Mouse (Mus musculus): ENCODE data around the gene Klra17. TPM values are rescaled to one million over a fixed set of nuclear protein-coding genes. Genes with fewer than 3 reads are reported as not detected.
"Not testable (repeated sequence)": the region's sequence is repeated elsewhere in the genome, so short reads cannot be mapped to it uniquely, and the experiment has no call there.

The Klra17 gene
- not detected in 2 replicates for polyA plus RNA-seq (2014; fragmentation: Nextera tagmentation; extraction: Ambion mirVana)

DNA sequence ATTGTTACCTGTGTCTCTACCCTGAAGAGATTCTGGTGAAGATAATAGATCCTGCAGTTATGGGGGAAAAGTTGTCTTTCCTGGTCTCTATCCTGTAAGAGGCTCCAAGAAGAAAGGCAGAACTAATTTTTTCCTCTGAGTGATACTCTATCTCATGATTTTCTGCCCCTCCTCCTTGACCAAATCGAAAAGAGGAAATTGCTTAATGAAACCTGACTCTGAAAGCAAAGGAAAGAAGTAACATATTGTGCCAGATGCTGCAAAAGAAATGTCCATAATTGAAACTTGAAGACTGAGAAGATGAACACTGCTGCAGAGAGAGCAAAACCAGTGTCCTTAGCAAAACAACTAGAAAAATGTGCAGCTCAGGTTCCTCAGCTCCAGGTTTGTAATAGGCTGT lies at the start of gene Klra17:
Gene Klra17, minus strand, starts transcription at position 124 of the 400 bp plus-strand sequence.
- Histone ChIP-seq H3K4me1 (ENCODE audit: control insufficient read depth, insufficient read depth, low read length) (no peaks in the 10 kb centered on the region), H3K4me3 (ENCODE audit: low read depth, low read length) (no peak within 1 kb of the TSS), H3K27ac (ENCODE audit: low read depth, low read length) (no peak within 1 kb of the TSS), H3K9ac (ENCODE audit: low read depth, low read length) (no peak within 1 kb of the TSS), H3K36me3 (ENCODE audit: control insufficient read depth, insufficient read depth, low read length) (no peaks in the 10 kb centered on the region), H3K27me3 (ENCODE audit: control insufficient read depth, insufficient read depth, low read length) (no peaks in the 10 kb centered on the region), H3K4me2 (no peak within 1 kb of the TSS), H3K9me3 (replicated peaks; ENCODE audit: control insufficient read depth, low read length) (0 out of 2 replicates have a peak, but pooled peaks cover 4% of the 10 kb centered on the region)
- ATAC-seq (replicated peaks; ENCODE audit: insufficient number of reproducible peaks, low FRiP score, low TSS enrichment), result no peak
- 58% methylated on average over 1 of the region's 1 CpGs for WGBS (ENCODE audit: insufficient replicate concordance)

DNA sequence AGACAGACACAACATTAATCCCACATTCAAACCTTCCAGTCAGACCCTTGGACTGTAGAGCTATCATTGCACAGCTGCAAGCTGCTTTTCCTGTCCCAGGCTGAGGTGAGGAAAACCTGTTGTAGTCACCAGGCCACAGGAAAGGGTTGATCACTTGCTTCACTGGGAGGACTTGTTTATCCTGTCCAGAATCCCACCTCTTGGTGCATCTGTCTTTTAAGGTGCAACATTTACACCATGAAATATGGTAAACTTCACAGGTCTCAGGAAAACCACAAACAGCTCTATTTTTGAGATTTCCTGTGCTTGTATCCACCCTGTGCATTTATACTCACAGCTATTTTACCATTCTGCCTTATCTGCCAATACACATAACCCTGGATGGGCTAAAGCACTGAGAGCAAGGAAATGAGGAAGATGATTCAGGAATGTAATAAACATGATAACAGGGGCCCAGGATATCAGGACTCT lies 41.0 kb upstream of the Klra17 start, which contains the start of gene Klra5:
Gene Klra5, minus strand, starts transcription at position 175 of the 471 bp plus-strand sequence.
- H3K4me3 ChIP-seq (ENCODE audit: low read depth, low read length); H3K27me3 ChIP-seq (ENCODE audit: control insufficient read depth, insufficient read depth, low read length); ATAC-seq (replicated peaks; ENCODE audit: insufficient number of reproducible peaks, low FRiP score, low TSS enrichment); H3K4me2 ChIP-seq; H3K9ac ChIP-seq (ENCODE audit: low read depth, low read length); H3K27ac ChIP-seq (ENCODE audit: low read depth, low read length); H3K9me3 ChIP-seq (replicated peaks; ENCODE audit: control insufficient read depth, low read length); H3K36me3 ChIP-seq (ENCODE audit: control insufficient read depth, insufficient read depth, low read length); H3K4me1 ChIP-seq (ENCODE audit: control insufficient read depth, insufficient read depth, low read length): not testable (repeated sequence)

DNA sequence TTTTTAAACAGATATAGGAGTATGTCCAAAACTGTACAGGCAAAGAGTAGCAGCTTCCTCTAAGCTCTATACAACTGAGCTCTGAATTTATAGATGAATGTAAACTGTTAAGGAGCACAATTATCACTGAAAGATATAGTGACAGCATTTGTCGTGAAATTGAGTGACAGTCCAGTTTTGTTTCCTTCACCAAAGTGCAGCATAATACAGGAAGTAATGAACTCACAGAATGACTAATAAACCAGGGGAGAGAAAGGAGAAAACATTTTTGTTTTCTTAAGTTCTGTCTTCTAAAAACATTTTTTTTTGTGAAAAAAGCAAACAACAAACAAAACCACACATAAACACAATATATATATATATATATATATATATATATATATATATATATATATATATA lies 40.5 kb upstream of the Klra17 start:
- no peak for ATAC-seq (replicated peaks; ENCODE audit: insufficient number of reproducible peaks, low FRiP score, low TSS enrichment)
- Histone ChIP-seq H3K27ac (ENCODE audit: low read depth, low read length) (no peak overlapping the region), H3K9ac (ENCODE audit: low read depth, low read length) (no peak overlapping the region), H3K4me2 (no peak overlapping the region), H3K36me3 (ENCODE audit: control insufficient read depth, insufficient read depth, low read length) (no peaks in the 10 kb centered on the region), H3K4me1 (ENCODE audit: control insufficient read depth, insufficient read depth, low read length) (no peaks in the 10 kb centered on the region), H3K4me3 (ENCODE audit: low read depth, low read length) (no peak overlapping the region), H3K27me3 (ENCODE audit: control insufficient read depth, insufficient read depth, low read length) (no peaks in the 10 kb centered on the region), H3K9me3 (replicated peaks; ENCODE audit: control insufficient read depth, low read length) (peaks cover 5% of the 10 kb centered on the region; the same call in 1 of the 2 replicates)
- 71% methylated on average over 1 of the region's 1 CpGs for WGBS (ENCODE audit: insufficient replicate concordance)

DNA sequence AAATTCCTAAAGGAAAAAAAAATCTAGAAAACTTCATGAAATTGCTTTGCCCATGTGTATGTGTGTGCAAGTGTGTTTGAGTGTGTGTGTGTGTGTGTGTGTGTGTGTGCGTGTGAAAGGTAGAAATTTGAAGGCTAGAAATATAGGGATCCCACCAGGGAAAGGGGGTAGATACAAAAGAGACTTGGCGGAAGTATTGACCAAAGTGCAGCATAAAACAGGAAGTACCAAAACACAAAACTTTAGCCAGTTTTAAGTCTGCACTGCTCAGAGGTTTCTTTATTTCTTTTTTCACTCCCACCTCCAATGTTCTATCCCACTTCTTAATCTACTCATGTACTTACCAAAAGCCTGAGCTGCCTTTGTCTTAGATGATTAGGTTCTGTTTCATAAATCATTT lies 6.1 kb upstream of the Klra17 start:
- ATAC-seq (replicated peaks; ENCODE audit: insufficient number of reproducible peaks, low FRiP score, low TSS enrichment), result no peak
- Histone ChIP-seq H3K27me3 (ENCODE audit: control insufficient read depth, insufficient read depth, low read length) (no peaks in the 10 kb centered on the region), H3K27ac (ENCODE audit: low read depth, low read length) (no peak overlapping the region), H3K9me3 (replicated peaks; ENCODE audit: control insufficient read depth, low read length) (peaks cover 7% of the 10 kb centered on the region; the same call in 1 of the 2 replicates), H3K9ac (ENCODE audit: low read depth, low read length) (no peak overlapping the region), H3K4me3 (ENCODE audit: low read depth, low read length) (no peak overlapping the region), H3K4me2 (no peak overlapping the region), H3K4me1 (ENCODE audit: control insufficient read depth, insufficient read depth, low read length) (no peaks in the 10 kb centered on the region), H3K36me3 (ENCODE audit: control insufficient read depth, insufficient read depth, low read length) (no peaks in the 10 kb centered on the region)
- 72% methylated on average over 2 of the region's 2 CpGs for WGBS (ENCODE audit: insufficient replicate concordance)

GRCm38 (mm10) chr6:129862349-129862748 lies 14.1 kb downstream of the Klra17 start, which contains the start of gene Gm17631:
Gm17631 (plus strand) TSS chr6:129862649.
- H3K4me2 ChIP-seq; H3K9me3 ChIP-seq (replicated peaks; ENCODE audit: control insufficient read depth, low read length); H3K27me3 ChIP-seq (ENCODE audit: control insufficient read depth, insufficient read depth, low read length); H3K27ac ChIP-seq (ENCODE audit: low read depth, low read length); H3K4me3 ChIP-seq (ENCODE audit: low read depth, low read length); H3K4me1 ChIP-seq (ENCODE audit: control insufficient read depth, insufficient read depth, low read length); H3K9ac ChIP-seq (ENCODE audit: low read depth, low read length); ATAC-seq (replicated peaks; ENCODE audit: insufficient number of reproducible peaks, low FRiP score, low TSS enrichment); H3K36me3 ChIP-seq (ENCODE audit: control insufficient read depth, insufficient read depth, low read length): not testable (repeated sequence)
- no CpG with 5 or more reads among the region's 3 CpGs for WGBS (ENCODE audit: insufficient replicate concordance)

GRCm38 (mm10) chr6:129825559-129825958 lies 50.9 kb downstream of the Klra17 start:
- H3K4me1 ChIP-seq (ENCODE audit: control insufficient read depth, insufficient read depth, low read length), result no peaks in the 10 kb centered on the region
- 76% methylated on average over 1 of the region's 1 CpGs for WGBS (ENCODE audit: insufficient replicate concordance)
- H3K4me3 ChIP-seq (ENCODE audit: low read depth, low read length), result no peak overlapping the region
- no peaks in the 10 kb centered on the region for H3K36me3 ChIP-seq (ENCODE audit: control insufficient read depth, insufficient read depth, low read length)
- H3K27ac ChIP-seq (ENCODE audit: low read depth, low read length), result no peak overlapping the region
- H3K4me2 ChIP-seq, result no peak overlapping the region
- no peaks in the 10 kb centered on the region; the same call in 1 of the 2 replicates for H3K9me3 ChIP-seq (replicated peaks; ENCODE audit: control insufficient read depth, low read length)
- no peak for ATAC-seq (replicated peaks; ENCODE audit: insufficient number of reproducible peaks, low FRiP score, low TSS enrichment)
- no peaks in the 10 kb centered on the region for H3K27me3 ChIP-seq (ENCODE audit: control insufficient read depth, insufficient read depth, low read length)
- H3K9ac ChIP-seq (ENCODE audit: low read depth, low read length), result no peak overlapping the region

- H3K4me3 ChIP-seq (ENCODE audit: low read depth, low read length), result no peak overlapping the region
- ATAC-seq (replicated peaks; ENCODE audit: insufficient number of reproducible peaks, low FRiP score, low TSS enrichment), result no peak
- no peak overlapping the region for H3K9ac ChIP-seq (ENCODE audit: low read depth, low read length)
- H3K36me3 ChIP-seq (ENCODE audit: control insufficient read depth, insufficient read depth, low read length), result no peaks in the 10 kb centered on the region
- H3K27ac ChIP-seq (ENCODE audit: low read depth, low read length), result no peak overlapping the region
- no peaks in the 10 kb centered on the region for H3K27me3 ChIP-seq (ENCODE audit: control insufficient read depth, insufficient read depth, low read length)
- 83% methylated on average over 1 of the region's 1 CpGs for WGBS (ENCODE audit: insufficient replicate concordance)
- no peaks in the 10 kb centered on the region; the same call in 1 of the 2 replicates for H3K9me3 ChIP-seq (replicated peaks; ENCODE audit: control insufficient read depth, low read length)
- H3K4me1 ChIP-seq (ENCODE audit: control insufficient read depth, insufficient read depth, low read length), result no peaks in the 10 kb centered on the region
- no peak overlapping the region for H3K4me2 ChIP-seq
These were observed 52.5 kb downstream of the Klra17 start for GRCm38 (mm10) chr6:129824004-129824403.

- no peak overlapping the region for H3K9ac ChIP-seq (ENCODE audit: low read depth, low read length)
- no peak overlapping the region for H3K27ac ChIP-seq (ENCODE audit: low read depth, low read length)
- 55% methylated on average over 3 of the region's 3 CpGs for WGBS (ENCODE audit: insufficient replicate concordance)
- H3K4me1 ChIP-seq (ENCODE audit: control insufficient read depth, insufficient read depth, low read length), result no peaks in the 10 kb centered on the region
- H3K27me3 ChIP-seq (ENCODE audit: control insufficient read depth, insufficient read depth, low read length), result no peaks in the 10 kb centered on the region
- no peaks in the 10 kb centered on the region; the same call in 1 of the 2 replicates for H3K9me3 ChIP-seq (replicated peaks; ENCODE audit: control insufficient read depth, low read length)
- no peak overlapping the region for H3K4me3 ChIP-seq (ENCODE audit: low read depth, low read length)
- no peak overlapping the region for H3K4me2 ChIP-seq
- H3K36me3 ChIP-seq (ENCODE audit: control insufficient read depth, insufficient read depth, low read length), result no peaks in the 10 kb centered on the region
- ATAC-seq (replicated peaks; ENCODE audit: insufficient number of reproducible peaks, low FRiP score, low TSS enrichment), result no peak
These were observed 58.7 kb downstream of the Klra17 start for GRCm38 (mm10) chr6:129817731-129818130.

DNA sequence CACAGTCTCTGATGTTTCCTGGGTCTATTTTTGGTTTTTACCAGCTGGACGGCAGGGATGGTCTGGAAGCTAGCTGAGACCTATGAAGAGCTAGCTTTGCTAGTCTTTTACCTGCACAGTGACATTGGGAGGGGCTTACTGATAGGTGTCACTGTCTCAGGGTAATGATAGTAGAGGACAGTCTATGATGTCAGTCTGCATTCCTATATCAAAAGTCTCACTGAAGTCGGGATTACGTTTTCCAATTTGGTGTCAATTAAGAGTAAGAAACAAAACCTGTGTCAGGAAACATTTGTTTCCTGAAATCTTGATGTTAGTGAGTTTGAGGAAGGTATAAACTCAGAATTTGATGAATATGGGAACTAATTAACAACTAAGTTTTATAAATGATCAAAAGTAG lies 92.3 kb downstream of the Klra17 start, which contains the start of gene Gm156:
Gene Gm156, minus strand, starts transcription at position 101 of the 400 bp plus-strand sequence.
- WGBS (ENCODE audit: insufficient replicate concordance), result 72% methylated on average over 3 of the region's 3 CpGs
- ATAC-seq (replicated peaks; ENCODE audit: insufficient number of reproducible peaks, low FRiP score, low TSS enrichment); H3K9me3 ChIP-seq (replicated peaks; ENCODE audit: control insufficient read depth, low read length): not testable (repeated sequence)

More for the DNA sequence above, 92.3 kb downstream of the Klra17 start, which contains the start of gene Gm156:
- H3K4me3 ChIP-seq (ENCODE audit: low read depth, low read length); H3K27ac ChIP-seq (ENCODE audit: low read depth, low read length); H3K9ac ChIP-seq (ENCODE audit: low read depth, low read length); H3K36me3 ChIP-seq (ENCODE audit: control insufficient read depth, insufficient read depth, low read length); H3K4me1 ChIP-seq (ENCODE audit: control insufficient read depth, insufficient read depth, low read length); H3K27me3 ChIP-seq (ENCODE audit: control insufficient read depth, insufficient read depth, low read length); H3K4me2 ChIP-seq: not testable (repeated sequence)
